Mouse (Mus musculus): Measurements from ENCODE around the gene Ttyh1.

DNA sequence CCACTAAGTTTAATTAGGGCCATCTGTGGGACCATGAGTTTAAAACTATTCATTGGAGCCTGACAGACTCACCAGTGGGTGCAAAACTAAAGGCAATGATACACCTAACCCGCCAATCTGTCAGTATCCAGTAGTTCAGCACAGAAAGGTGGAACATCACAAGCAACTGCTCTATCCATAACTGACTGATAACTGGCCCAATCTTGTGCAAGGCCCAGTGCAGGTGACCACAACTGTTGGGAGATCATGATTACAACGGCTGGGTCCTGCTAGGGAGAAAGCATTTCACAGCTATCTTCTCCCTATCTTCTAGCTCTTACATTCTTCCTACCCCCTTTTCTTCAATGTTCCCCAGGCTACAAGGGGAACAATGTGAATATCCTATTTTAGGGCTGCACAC lies 30.5 kb upstream of the Ttyh1 start:
- TF ChIP-seq CTCF (IDR thresholded peaks at IDR 0.05; ENCODE audit: insufficient read depth, low read depth, low read length) (no peak), POLR2A (IDR thresholded peaks at IDR 0.05; ENCODE audit: insufficient read depth, low read depth, low read length) (no peak)
